Comparison of ENCODE assay signal across 30 mouse cellular contexts in genomic region chr4:119762171-119762570, GRCm38 (mm10). TPM values are rescaled to one million over a fixed set of nuclear protein-coding genes. Genes with fewer than 3 reads are reported as not detected.
A peak's percentile ranks its signal among the peaks of the same experiment; 100 is the strongest.
DNase-seq lines count a peak whose midpoint lies in the region; ATAC-seq and TF ChIP-seq lines count a peak whose summit lies in the region.
"Had no signal": no experiment of that assay in that cellular context is flagged by ENCODE, and none has a peak within 500 bp of the region (broad histone marks: within the 10 kb centered on the region; RNA-seq: fewer than 3 reads in every experiment).

No protein-coding gene starts in this region.

- 69% methylated on average over 2 of the region's 2 CpGs for WGBS in forebrain, embryonic 15.5 days
- WGBS in forebrain, embryonic 13.5 days = 78% methylated on average over 2 of the region's 2 CpGs

- no peaks in the 10 kb centered on the region for H3K36me3 ChIP-seq in forebrain, embryonic 15.5 days
- H3K36me3 ChIP-seq in forebrain, embryonic 13.5 days (ENCODE audit: poor library complexity, severe bottlenecking) = no peaks in the 10 kb centered on the region
- H3K36me3 ChIP-seq: forebrain, embryonic 12.5 days; heart, embryonic 10.5 days; heart, embryonic 15.5 days; hindbrain, embryonic 12.5 days; limb, embryonic 10.5 days; limb, embryonic 15.5 days; liver, embryonic 13.5 days; midbrain, embryonic 12.5 days; neural tube, embryonic 12.5 days had no signal

- H3K4me2 ChIP-seq in forebrain, embryonic 15.5 days (replicated peaks) = no peak overlapping the region
- H3K4me2 ChIP-seq in forebrain, embryonic 13.5 days = no peak overlapping the region
- H3K4me2 ChIP-seq: forebrain, embryonic 12.5 days; heart, embryonic 15.5 days; hindbrain, embryonic 12.5 days; limb, embryonic 15.5 days; liver, embryonic 13.5 days; midbrain, embryonic 12.5 days; neural tube, embryonic 12.5 days had no signal

- peak overlapping the region; percentile 83 for H3K27ac ChIP-seq in forebrain, embryonic 15.5 days (replicated peaks)
- H3K27ac ChIP-seq in forebrain, embryonic 13.5 days = no peak overlapping the region
- peak overlapping the region; percentile 21; the same call in 1 of the 2 replicates for H3K27ac ChIP-seq in cortical plate, adult 2 months (ENCODE audit: insufficient read depth, low read length)
- H3K27ac ChIP-seq: forebrain, embryonic 12.5 days; heart, embryonic 10.5 days; heart, embryonic 15.5 days; hindbrain, embryonic 12.5 days; limb, embryonic 10.5 days; limb, embryonic 15.5 days; liver, embryonic 13.5 days; midbrain, embryonic 12.5 days; neural tube, embryonic 12.5 days had no signal

- H3K4me3 ChIP-seq in forebrain, embryonic 15.5 days = no peak overlapping the region
- no peak overlapping the region for H3K4me3 ChIP-seq in forebrain, embryonic 13.5 days
- no peak overlapping the region for H3K4me3 ChIP-seq in cortical plate, adult 2 months (ENCODE audit: insufficient read depth, low read length)
- H3K4me3 ChIP-seq: erythroblast, embryonic 14.5 days; forebrain, embryonic 12.5 days; heart, embryonic 10.5 days; heart, embryonic 15.5 days; hindbrain, embryonic 12.5 days; limb, embryonic 10.5 days; limb, embryonic 15.5 days; liver, embryonic 13.5 days; megakaryocyte, embryonic 14.5 days; midbrain, embryonic 12.5 days; myocyte; neural tube, embryonic 12.5 days had no signal

- H3K9ac ChIP-seq in forebrain, embryonic 15.5 days (replicated peaks) = no peak overlapping the region
- H3K9ac ChIP-seq in forebrain, embryonic 13.5 days = no peak overlapping the region
- H3K9ac ChIP-seq: forebrain, embryonic 12.5 days; heart, embryonic 15.5 days; hindbrain, embryonic 12.5 days; limb, embryonic 15.5 days; liver, embryonic 13.5 days; midbrain, embryonic 12.5 days; neural tube, embryonic 12.5 days had no signal

- no peaks in the 10 kb centered on the region for H3K9me3 ChIP-seq in forebrain, embryonic 15.5 days
- no peaks in the 10 kb centered on the region for H3K9me3 ChIP-seq in forebrain, embryonic 13.5 days (replicated peaks)
- H3K9me3 ChIP-seq: forebrain, embryonic 12.5 days; heart, embryonic 10.5 days; heart, embryonic 15.5 days; hindbrain, embryonic 12.5 days; limb, embryonic 10.5 days; limb, embryonic 15.5 days; liver, embryonic 13.5 days; midbrain, embryonic 12.5 days; neural tube, embryonic 12.5 days had no signal

- ATAC-seq in cerebellum, adult (ENCODE audit: insufficient number of reproducible peaks, low FRiP score, low TSS enrichment) = peak; percentile 54; the same call in 1 of the 2 replicates
- no peak; the same call in 1 of the 2 replicates for ATAC-seq in forebrain, embryonic 15.5 days (replicated peaks)
- no peak for ATAC-seq in forebrain, embryonic 13.5 days
- ATAC-seq: intestine, embryonic 16.5 days had no signal

- TF ChIP-seq POLR2A in cortical plate, adult 2 months (IDR thresholded peaks at IDR 0.05; ENCODE audit: extremely low read depth, insufficient read depth, low read length) = no peak

- peaks cover 18% of the 10 kb centered on the region for H3K4me1 ChIP-seq in forebrain, embryonic 15.5 days
- H3K4me1 ChIP-seq in forebrain, embryonic 13.5 days = no peaks in the 10 kb centered on the region
- H3K4me1 ChIP-seq in cortical plate, adult 2 months (ENCODE audit: control insufficient read depth, insufficient read depth, low read length) = peaks cover 14% of the 10 kb centered on the region
- H3K4me1 ChIP-seq: forebrain, embryonic 12.5 days; heart, embryonic 10.5 days; heart, embryonic 15.5 days; hindbrain, embryonic 12.5 days; limb, embryonic 10.5 days; limb, embryonic 15.5 days; liver, embryonic 13.5 days; midbrain, embryonic 12.5 days; neural tube, embryonic 12.5 days had no signal

- no peak for DNase-seq in cerebellum, adult 9-10 months
- peak; percentile 38 for DNase-seq in layer of hippocampus, adult 9-11 months
- DNase-seq in layer of hippocampus, adult 9-10 months (ENCODE audit: low spot score) = no peak
- DNase-seq in right cerebral cortex, adult 2 months (ENCODE audit: low spot score in 2 of 2) = no peak
- DNase-seq: adrenal gland, adult 8-10 months; gastrocnemius, postnatal 14 days; heart, postnatal 36 days; kidney, adult 9 months; kidney, postnatal 10 days; liver, embryonic 13.5 days; lung, adult 18-20 months; thymus, adult 2 months; thymus, postnatal 36 days had no signal

- H3K27me3 ChIP-seq in forebrain, embryonic 15.5 days = no peaks in the 10 kb centered on the region
- no peaks in the 10 kb centered on the region for H3K27me3 ChIP-seq in forebrain, embryonic 13.5 days
- H3K27me3 ChIP-seq: CH12.LX; forebrain, embryonic 12.5 days; heart, embryonic 15.5 days; hindbrain, embryonic 12.5 days; limb, embryonic 15.5 days; liver, embryonic 13.5 days; midbrain, embryonic 12.5 days; neural tube, embryonic 12.5 days had no signal

- no peak for TF ChIP-seq CTCF in cortical plate, adult 2 months (IDR thresholded peaks at IDR 0.05; ENCODE audit: extremely low read depth, insufficient read depth, low read length)

RNA-seq across cellular contexts. Expression of gene Hivep3, which starts 28.6 kb away (rescaled TPM):
- polyA plus RNA-seq in forebrain, embryonic 15.5 days (2015; fragmentation: Nextera tagmentation; extraction: Ambion mirVana) = 18.3 and 21.7 TPM in 2 replicates
- 8.8 and 10.5 TPM in 2 replicates for polyA plus RNA-seq in forebrain, embryonic 13.5 days (2015; fragmentation: Nextera tagmentation; extraction: Ambion mirVana)
- 43.4 and 48.9 TPM in 2 replicates for polyA plus RNA-seq in cortical plate, adult 2 months (2012; rRNA removed)
